Mouse (Mus musculus): ENCODE results near the gene Lrrc37a. TPM values are rescaled to one million over a fixed set of nuclear protein-coding genes. Genes with fewer than 3 reads are reported as not detected.

Gene Lrrc37a
- total and polyA plus RNA-seq, 3 experiments = not detected

DNA sequence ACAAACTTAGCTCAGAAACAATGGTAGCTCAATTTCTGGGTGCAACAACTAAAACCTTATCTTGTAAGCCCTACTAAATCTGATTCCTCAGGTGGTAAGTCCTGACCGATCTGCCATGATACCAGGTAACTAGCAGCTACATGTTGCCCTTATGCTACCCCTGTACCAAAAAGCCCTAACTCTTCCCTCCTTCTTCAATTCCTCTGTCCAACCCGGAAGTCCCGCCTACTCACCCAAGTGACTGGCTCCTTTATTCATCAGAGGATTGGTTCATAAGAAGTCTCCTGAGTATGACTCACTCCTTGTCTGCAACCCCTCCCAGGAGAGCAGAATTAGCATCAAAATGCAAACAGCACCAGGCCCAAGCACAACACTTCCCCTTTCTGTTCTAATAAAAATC is 60.7 kb downstream of the Lrrc37a start:
- DNase-seq (ENCODE audit: low read depth, low spot score) = peak; percentile 73
- peaks cover 13% of the 10 kb centered on the region in 2 experiments for H3K27me3 ChIP-seq (ENCODE audit: control insufficient read depth in 1 of 2, insufficient read depth in 2 of 2, low read length in 2 of 2)
- H3K9me3 ChIP-seq (replicated peaks; ENCODE audit: insufficient read depth, low read length) = no peaks in the 10 kb centered on the region
- no peaks in the 10 kb centered on the region for H3K36me3 ChIP-seq (ENCODE audit: control insufficient read depth in 1 of 2, insufficient read depth in 2 of 2, low read length in 2 of 2)
- no peaks in the 10 kb centered on the region for H3K4me1 ChIP-seq (ENCODE audit: control insufficient read depth in 1 of 2, insufficient read depth in 2 of 2, low read length in 2 of 2)
- no peaks in the 10 kb centered on the region for H3K79me2 ChIP-seq (ENCODE audit: control insufficient read depth, insufficient read depth, low read length, poor library complexity)
- no peak overlapping the region for H3K9ac ChIP-seq (ENCODE audit: control insufficient read depth, low read depth, low read length, poor library complexity, severe bottlenecking)
- H3K27ac ChIP-seq (ENCODE audit: control insufficient read depth, low read depth, low read length) = no peak overlapping the region
- H3K4me3 ChIP-seq (ENCODE audit: control insufficient read depth in 1 of 2, insufficient read depth in 1 of 2, low read depth in 2 of 2, low read length in 2 of 2) = no peak overlapping the region
- TF ChIP-seq MAX (IDR thresholded peaks at IDR 0.05; ENCODE audit: low read length) = no peak
- TF ChIP-seq ZMIZ1 (IDR thresholded peaks at IDR 0.05; ENCODE audit: low read depth, low read length) = no peak
- no peak for TF ChIP-seq POLR2AphosphoS5 (IDR thresholded peaks at IDR 0.05; ENCODE audit: borderline replicate concordance, low read depth, low read length)
- no peak for TF ChIP-seq SMC3 (IDR thresholded peaks at IDR 0.05; ENCODE audit: low read depth, low read length)
- TF ChIP-seq UBTF (IDR thresholded peaks at IDR 0.05; ENCODE audit: borderline replicate concordance, insufficient read depth, low read depth, low read length) = no peak
- peak; percentile 70; the same call in 1 of the 2 replicates for TF ChIP-seq ELF1 (IDR thresholded peaks at IDR 0.05; ENCODE audit: low read depth, low read length)
- TF ChIP-seq TBP (IDR thresholded peaks at IDR 0.05; ENCODE audit: low read depth, low read length) = 0 out of 2 replicates have a peak, but pooled peaks have one; percentile 49
- no peak for TF ChIP-seq CHD2 (IDR thresholded peaks at IDR 0.05; ENCODE audit: low read length)
- TF ChIP-seq TAL1 (IDR thresholded peaks at IDR 0.05; ENCODE audit: low read length) = no peak
- TF ChIP-seq JUND (IDR thresholded peaks at IDR 0.05; ENCODE audit: low read depth, low read length) = peak; percentile 75; the same call in 1 of the 2 replicates
- TF ChIP-seq ZNF384 (IDR thresholded peaks at IDR 0.05; ENCODE audit: low read depth, low read length) = no peak
- TF ChIP-seq CHD1 (IDR thresholded peaks at IDR 0.05; ENCODE audit: low read depth, low read length) = no peak
- TF ChIP-seq KAT2A (conservative IDR thresholded peaks at IDR 0.05; ENCODE audit: low read depth, low read length) = no peak
- TF ChIP-seq RCOR1 (IDR thresholded peaks at IDR 0.05; ENCODE audit: low read depth, low read length) = no peak
- TF ChIP-seq ZKSCAN1 (IDR thresholded peaks at IDR 0.05; ENCODE audit: low read depth, low read length) = no peak
- TF ChIP-seq CTCF (IDR thresholded peaks at IDR 0.05 in 2 of 3, conservative IDR thresholded peaks at IDR 0.05 in 1 of 3; ENCODE audit: control insufficient read depth in 1 of 3, insufficient read depth in 1 of 3, low read depth in 2 of 3, low read length in 3 of 3, poor library complexity in 1 of 3, severe bottlenecking in 1 of 3) = no peak
- peak in 1 of 2 experiments; percentile 52; a peak in 2 of 4 replicates for TF ChIP-seq POLR2A (IDR thresholded peaks at IDR 0.05; ENCODE audit: control insufficient read depth in 1 of 2, insufficient read depth in 1 of 2, low read depth in 1 of 2, low read length in 2 of 2, poor library complexity in 1 of 2)
- TF ChIP-seq NELFE (IDR thresholded peaks at IDR 0.05; ENCODE audit: low read depth, low read length) = peak; percentile 30; the same call in 1 of the 2 replicates

DNA sequence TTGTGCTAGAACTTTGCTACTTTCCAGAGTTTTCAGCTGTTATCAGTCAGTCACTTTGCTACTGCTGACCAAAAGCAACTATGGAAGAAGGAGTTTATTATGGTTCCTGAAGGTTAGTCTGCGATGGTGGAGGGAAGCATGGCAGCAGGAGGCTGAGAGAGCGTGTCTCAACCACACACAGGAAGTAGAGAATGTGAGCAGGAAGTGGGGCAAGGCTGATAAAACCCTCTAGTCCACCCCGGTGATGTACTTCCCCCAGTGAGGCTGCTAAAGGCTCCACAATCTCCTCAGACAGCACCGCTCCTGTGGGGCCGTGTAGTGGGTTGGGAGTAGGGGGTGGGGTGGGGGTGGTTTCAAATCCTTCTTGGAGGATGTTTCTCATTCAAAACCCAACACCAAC is 68.1 kb downstream of the Lrrc37a start:
- H3K79me2 ChIP-seq (ENCODE audit: control insufficient read depth, insufficient read depth, low read length, poor library complexity) = no peaks in the 10 kb centered on the region
- no peak overlapping the region for H3K4me3 ChIP-seq (ENCODE audit: control insufficient read depth in 1 of 2, insufficient read depth in 1 of 2, low read depth in 2 of 2, low read length in 2 of 2)
- no peaks in the 10 kb centered on the region for H3K9me3 ChIP-seq (replicated peaks; ENCODE audit: insufficient read depth, low read length)
- peak; percentile 79 for DNase-seq (ENCODE audit: low read depth, low spot score)
- peaks cover 16 to 17% of the 10 kb centered on the region in 2 experiments for H3K27me3 ChIP-seq (ENCODE audit: control insufficient read depth in 1 of 2, insufficient read depth in 2 of 2, low read length in 2 of 2)
- H3K27ac ChIP-seq (ENCODE audit: control insufficient read depth, low read depth, low read length) = no peak overlapping the region
- H3K4me1 ChIP-seq (ENCODE audit: control insufficient read depth in 1 of 2, insufficient read depth in 2 of 2, low read length in 2 of 2) = peaks cover 0 to 14% of the 10 kb centered on the region in 2 experiments; a peak in 2 of 4 replicates
- peaks cover 0 to 8% of the 10 kb centered on the region in 2 experiments; a peak in 2 of 4 replicates for H3K36me3 ChIP-seq (ENCODE audit: control insufficient read depth in 1 of 2, insufficient read depth in 2 of 2, low read length in 2 of 2)
- no peak overlapping the region for H3K9ac ChIP-seq (ENCODE audit: control insufficient read depth, low read depth, low read length, poor library complexity, severe bottlenecking)
- TF ChIP-seq GATA1 (IDR thresholded peaks at IDR 0.05; ENCODE audit: low read depth, low read length) = peak; percentile 79
- peak; percentile 44 to 61; a peak in 3 of 4 replicates for TF ChIP-seq EP300 (IDR thresholded peaks at IDR 0.05; ENCODE audit: low read depth in 1 of 2, low read length in 2 of 2)
- no peak for TF ChIP-seq E2F4 (IDR thresholded peaks at IDR 0.05; ENCODE audit: borderline replicate concordance, low read depth, low read length)
- no peak for TF ChIP-seq USF2 (IDR thresholded peaks at IDR 0.05; ENCODE audit: borderline replicate concordance in 1 of 2, insufficient read depth in 1 of 2, low read depth in 1 of 2, low read length in 2 of 2)
- TF ChIP-seq MEF2A (IDR thresholded peaks at IDR 0.05; ENCODE audit: extremely low read depth, insufficient replicate concordance, low read depth, low read length, poor library complexity, severe bottlenecking) = no peak
- TF ChIP-seq MYB (IDR thresholded peaks at IDR 0.05; ENCODE audit: low read depth, low read length) = 0 out of 2 replicates have a peak, but pooled peaks have one; percentile 9
- TF ChIP-seq MXI1 (IDR thresholded peaks at IDR 0.05; ENCODE audit: low read depth, low read length) = 0 out of 2 replicates have a peak, but pooled peaks have one; percentile 41
- TF ChIP-seq MAX (IDR thresholded peaks at IDR 0.05; ENCODE audit: low read length) = peak; percentile 70
- TF ChIP-seq SIN3A (IDR thresholded peaks at IDR 0.05; ENCODE audit: low read length) = 0 out of 2 replicates have a peak, but pooled peaks have one; percentile 35
- TF ChIP-seq JUND (IDR thresholded peaks at IDR 0.05; ENCODE audit: low read depth, low read length) = no peak
- no peak for TF ChIP-seq CTCF (IDR thresholded peaks at IDR 0.05 in 2 of 3, conservative IDR thresholded peaks at IDR 0.05 in 1 of 3; ENCODE audit: control insufficient read depth in 1 of 3, insufficient read depth in 1 of 3, low read depth in 2 of 3, low read length in 3 of 3, poor library complexity in 1 of 3, severe bottlenecking in 1 of 3)
- no peak for TF ChIP-seq NRF1 (IDR thresholded peaks at IDR 0.05; ENCODE audit: insufficient read depth, low read depth, low read length, poor library complexity, severe bottlenecking)
- no peak for TF ChIP-seq ZMIZ1 (IDR thresholded peaks at IDR 0.05; ENCODE audit: low read depth, low read length)
- TF ChIP-seq ELF1 (IDR thresholded peaks at IDR 0.05; ENCODE audit: low read depth, low read length) = peak; percentile 42; the same call in 1 of the 2 replicates
- peak; percentile 87 for TF ChIP-seq MYC (IDR thresholded peaks at IDR 0.05; ENCODE audit: low read depth, low read length)
- TF ChIP-seq TAL1 (IDR thresholded peaks at IDR 0.05; ENCODE audit: low read length) = peak; percentile 40
- TF ChIP-seq CHD2 (IDR thresholded peaks at IDR 0.05; ENCODE audit: low read length) = no peak
- 0 out of 2 replicates have a peak, but pooled peaks have one; percentile 13 for TF ChIP-seq TCF12 (IDR thresholded peaks at IDR 0.05; ENCODE audit: low read depth, low read length)
- no peak for TF ChIP-seq UBTF (IDR thresholded peaks at IDR 0.05; ENCODE audit: borderline replicate concordance, insufficient read depth, low read depth, low read length)

Data from MEL (cell line).